Mouse (Mus musculus): Measurements from ENCODE around the gene Gfer. TPM values are rescaled to one million over a fixed set of nuclear protein-coding genes. Genes with fewer than 3 reads are reported as not detected.

Gfer gene
- 45.6 and 49.5 TPM in 2 replicates for polyA plus RNA-seq (2015; fragmentation: Nextera tagmentation; extraction: Ambion mirVana)

GRCm38 (mm10) chr17:24696011-24696697, at the start of gene Gfer, which contains the start of gene Noxo1:
Gfer (minus strand) TSS chr17:24696156.
Noxo1 (plus strand) TSS chr17:24696234.
- H3K27ac ChIP-seq = peak within 1 kb of the TSS; percentile 91
- under 1% methylated on average over 76 of the region's 76 CpGs for WGBS
- peaks cover 8% of the 10 kb centered on the region for H3K27me3 ChIP-seq
- H3K9me3 ChIP-seq (replicated peaks) = no peaks in the 10 kb centered on the region
- H3K9ac ChIP-seq = peak within 1 kb of the TSS; percentile 86
- peaks cover 40% of the 10 kb centered on the region for H3K36me3 ChIP-seq
- ATAC-seq (replicated peaks; ENCODE audit: low FRiP score) = peak; percentile 94
- H3K4me2 ChIP-seq = peak within 1 kb of the TSS; percentile 91
- H3K4me1 ChIP-seq = peaks cover 39% of the 10 kb centered on the region
- H3K4me3 ChIP-seq (replicated peaks) = peak within 1 kb of the TSS; percentile 85

- Histone ChIP-seq H3K27me3 (no peaks in the 10 kb centered on the region), H3K4me2 (no peak overlapping the region), H3K4me3 (replicated peaks) (no peak overlapping the region), H3K9me3 (replicated peaks) (no peaks in the 10 kb centered on the region), H3K36me3 (peaks cover 30% of the 10 kb centered on the region), H3K9ac (no peak overlapping the region), H3K27ac (no peak overlapping the region), H3K4me1 (peaks cover 12% of the 10 kb centered on the region)
- no peak for ATAC-seq (replicated peaks; ENCODE audit: low FRiP score)
- 70% methylated on average over 3 of the region's 3 CpGs for WGBS
Observed at GRCm38 (mm10) chr17:24744381-24744780, 48.4 kb upstream of the Gfer start.

DNA sequence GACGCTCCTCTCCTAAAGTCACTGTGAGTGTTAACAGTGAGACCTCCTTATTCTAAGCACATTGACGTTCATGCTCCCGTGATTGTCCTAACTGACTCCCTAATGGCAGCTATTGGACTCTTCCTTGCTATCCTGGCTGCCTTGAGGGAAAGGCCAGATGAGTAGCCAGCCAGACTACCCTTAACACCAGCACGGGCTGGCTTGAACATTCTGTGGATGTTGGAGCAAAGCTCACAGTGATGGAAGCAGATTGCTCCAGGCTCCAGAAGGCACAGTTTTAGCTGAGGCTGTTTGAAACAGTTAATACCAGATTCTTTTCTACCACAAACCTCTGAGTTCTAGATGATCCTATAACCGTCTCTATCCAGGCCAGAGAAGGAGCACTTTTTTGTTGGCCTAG, 47.9 kb upstream of the Gfer start:
- no peak for ATAC-seq (replicated peaks; ENCODE audit: low FRiP score)

DNA sequence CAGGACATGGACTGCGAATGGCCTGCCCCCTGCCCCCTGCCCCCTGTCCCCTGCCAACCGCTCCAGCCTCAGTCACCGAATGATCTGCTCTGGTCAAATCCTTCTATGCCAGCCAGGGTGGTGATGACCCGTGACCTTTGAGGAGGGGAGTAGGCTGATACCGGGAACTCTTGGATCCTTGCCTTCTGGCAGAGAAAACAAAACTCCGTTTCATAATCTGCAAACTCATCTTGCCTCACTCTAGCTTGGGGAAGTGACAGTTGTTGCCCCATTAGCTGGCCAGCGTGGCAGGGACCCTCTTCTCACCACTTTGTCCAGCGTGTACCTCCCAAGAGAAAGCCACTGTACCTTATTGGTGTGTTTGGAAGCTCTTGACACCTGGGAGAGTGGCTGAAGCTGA, 46.4 kb upstream of the Gfer start:
- no peak overlapping the region for H3K9ac ChIP-seq
- no peak overlapping the region for H3K4me2 ChIP-seq
- 65% methylated on average over 8 of the region's 8 CpGs for whole genome bisulfite sequencing
- H3K9me3 ChIP-seq (replicated peaks) = no peaks in the 10 kb centered on the region
- H3K36me3 ChIP-seq = peaks cover 31% of the 10 kb centered on the region
- H3K4me1 ChIP-seq = peaks cover 17% of the 10 kb centered on the region
- H3K27ac ChIP-seq = no peak overlapping the region
- H3K27me3 ChIP-seq = no peaks in the 10 kb centered on the region
- no peak for ATAC-seq (replicated peaks; ENCODE audit: low FRiP score)
- no peak overlapping the region for H3K4me3 ChIP-seq (replicated peaks)

More for the DNA sequence above, 47.9 kb upstream of the Gfer start:
- no peak overlapping the region for H3K9ac ChIP-seq
- H3K4me1 ChIP-seq = peaks cover 12% of the 10 kb centered on the region
- no peaks in the 10 kb centered on the region for H3K9me3 ChIP-seq (replicated peaks)
- no peak overlapping the region for H3K27ac ChIP-seq
- H3K27me3 ChIP-seq = no peaks in the 10 kb centered on the region
- peaks cover 31% of the 10 kb centered on the region for H3K36me3 ChIP-seq
- H3K4me2 ChIP-seq = no peak overlapping the region
- no peak overlapping the region for H3K4me3 ChIP-seq (replicated peaks)
- 79% methylated on average over 5 of the region's 5 CpGs for WGBS

- H3K9me3 ChIP-seq (replicated peaks) = no peaks in the 10 kb centered on the region
- peaks cover 31% of the 10 kb centered on the region for H3K36me3 ChIP-seq
- no peak overlapping the region for H3K4me2 ChIP-seq
- H3K27ac ChIP-seq = no peak overlapping the region
- H3K9ac ChIP-seq = no peak overlapping the region
- no peaks in the 10 kb centered on the region for H3K27me3 ChIP-seq
- peaks cover 18% of the 10 kb centered on the region for H3K4me1 ChIP-seq
- no peak for ATAC-seq (replicated peaks; ENCODE audit: low FRiP score)
- WGBS = 85% methylated on average over 8 of the region's 8 CpGs
- no peak overlapping the region for H3K4me3 ChIP-seq (replicated peaks)
Observed at GRCm38 (mm10) chr17:24739926-24740325, 44.0 kb upstream of the Gfer start.

- Histone ChIP-seq H3K27me3 (no peaks in the 10 kb centered on the region), H3K36me3 (peaks cover 31% of the 10 kb centered on the region), H3K4me1 (peaks cover 18% of the 10 kb centered on the region), H3K27ac (no peak overlapping the region), H3K4me2 (no peak overlapping the region), H3K9me3 (replicated peaks) (no peaks in the 10 kb centered on the region), H3K4me3 (replicated peaks) (no peak overlapping the region), H3K9ac (no peak overlapping the region)
- no peak for ATAC-seq (replicated peaks; ENCODE audit: low FRiP score)
- 76% methylated on average over 4 of the region's 4 CpGs for WGBS
Observed at GRCm38 (mm10) chr17:24738238-24738637, 42.3 kb upstream of the Gfer start.

DNA sequence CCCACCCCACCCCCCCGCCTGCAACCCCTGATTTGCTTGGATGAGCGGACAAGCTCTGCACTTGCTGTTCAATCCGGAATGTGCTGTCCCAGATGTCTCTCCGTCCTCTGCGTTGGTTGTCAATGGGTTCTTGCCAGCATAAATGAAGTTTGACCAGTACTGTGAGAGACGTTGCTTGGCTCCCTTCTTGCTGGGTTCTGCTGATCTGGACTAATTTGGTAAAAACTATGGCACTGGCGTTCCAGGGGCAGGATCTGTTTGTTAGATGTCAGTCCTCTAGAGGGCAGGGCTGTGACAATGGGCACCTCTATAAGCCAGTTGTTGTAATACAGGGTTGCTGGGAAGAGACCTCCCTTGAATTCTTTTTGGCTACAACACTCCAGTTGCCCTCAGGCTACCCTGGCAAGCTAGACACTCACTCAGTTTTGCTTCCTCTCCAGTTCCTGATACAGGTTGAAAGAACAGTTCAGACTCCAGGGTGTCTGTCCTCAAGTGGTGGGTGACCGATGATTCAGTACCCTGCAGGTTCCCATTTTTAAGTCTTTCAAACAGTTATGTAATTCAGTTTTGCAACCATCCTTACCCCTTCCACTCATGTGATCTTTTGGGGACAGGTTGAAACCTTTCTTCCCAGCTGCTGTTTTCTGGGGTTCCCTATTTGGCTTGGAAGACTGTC, 41.3 kb upstream of the Gfer start:
- H3K4me3 ChIP-seq (replicated peaks) = peak overlapping the region; percentile 68
- 24% methylated on average over 8 of the region's 8 CpGs for WGBS
- H3K9ac ChIP-seq = peak overlapping the region; percentile 66
- no peaks in the 10 kb centered on the region for H3K27me3 ChIP-seq
- ATAC-seq (replicated peaks; ENCODE audit: low FRiP score) = no peak
- H3K27ac ChIP-seq = 0 out of 2 replicates have a peak overlapping the region, but pooled peaks have one; percentile 81
- peak overlapping the region; percentile 87 for H3K4me2 ChIP-seq
- peaks cover 24% of the 10 kb centered on the region for H3K36me3 ChIP-seq
- no peaks in the 10 kb centered on the region for H3K9me3 ChIP-seq (replicated peaks)
- peaks cover 18% of the 10 kb centered on the region for H3K4me1 ChIP-seq

GRCm38 (mm10) chr17:24736330-24737051, 40.5 kb upstream of the Gfer start, which contains the start of gene Msrb1:
Msrb1 (plus strand) TSS chr17:24736642.
- Histone ChIP-seq H3K36me3 (peaks cover 18% of the 10 kb centered on the region), H3K4me1 (peaks cover 18% of the 10 kb centered on the region), H3K4me3 (replicated peaks) (peak within 1 kb of the TSS; percentile 68), H3K27ac (peak within 1 kb of the TSS; percentile 81), H3K9me3 (replicated peaks) (no peaks in the 10 kb centered on the region), H3K27me3 (no peaks in the 10 kb centered on the region), H3K9ac (peak within 1 kb of the TSS; percentile 66), H3K4me2 (peak within 1 kb of the TSS; percentile 87)
- ATAC-seq (replicated peaks; ENCODE audit: low FRiP score) = peak; percentile 96
- 1% methylated on average over 29 of the region's 29 CpGs for WGBS

DNA sequence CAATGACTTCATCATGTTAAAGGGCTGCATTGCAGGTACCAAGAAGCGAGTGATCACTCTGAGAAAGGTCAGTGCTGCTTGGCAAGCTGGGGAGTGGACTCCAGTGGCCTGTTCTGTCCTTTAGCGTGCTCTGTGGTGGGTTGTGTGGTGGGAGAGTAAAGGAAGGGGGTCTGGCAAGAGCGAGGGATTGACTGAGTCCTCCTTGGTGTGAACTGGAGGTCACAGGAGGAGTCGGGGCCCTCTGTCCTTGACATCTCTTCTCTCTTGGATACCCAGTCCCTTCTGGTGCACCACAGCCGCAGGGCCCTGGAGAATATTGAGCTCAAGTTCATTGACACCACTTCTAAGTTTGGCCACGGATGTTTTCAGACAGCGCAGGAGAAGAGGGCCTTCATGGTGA, 39.5 kb upstream of the Gfer start:
- H3K4me3 ChIP-seq (replicated peaks) = no peak overlapping the region
- WGBS = 87% methylated on average over 7 of the region's 7 CpGs
- no peak overlapping the region for H3K9ac ChIP-seq
- H3K36me3 ChIP-seq = peaks cover 10% of the 10 kb centered on the region
- no peaks in the 10 kb centered on the region for H3K9me3 ChIP-seq (replicated peaks)
- H3K4me1 ChIP-seq = peaks cover 18% of the 10 kb centered on the region
- H3K27ac ChIP-seq = peak overlapping the region; percentile 71
- no peak for ATAC-seq (replicated peaks; ENCODE audit: low FRiP score)
- H3K4me2 ChIP-seq = peak overlapping the region; percentile 87; the same call in 1 of the 2 replicates
- no peaks in the 10 kb centered on the region for H3K27me3 ChIP-seq

GRCm38 (mm10) chr17:24734513-24734912, 38.6 kb upstream of the Gfer start:
- Histone ChIP-seq H3K9ac (no peak overlapping the region), H3K27me3 (no peaks in the 10 kb centered on the region), H3K4me1 (peaks cover 18% of the 10 kb centered on the region), H3K27ac (no peak overlapping the region), H3K4me2 (no peak overlapping the region), H3K9me3 (replicated peaks) (no peaks in the 10 kb centered on the region), H3K36me3 (peaks cover 2% of the 10 kb centered on the region; the same call in 1 of the 2 replicates), H3K4me3 (replicated peaks) (no peak overlapping the region)
- no peak for ATAC-seq (replicated peaks; ENCODE audit: low FRiP score)
- 87% methylated on average over 1 of the region's 1 CpGs for WGBS

- H3K9ac ChIP-seq = no peak overlapping the region
- no peak overlapping the region for H3K4me3 ChIP-seq (replicated peaks)
- ATAC-seq (replicated peaks; ENCODE audit: low FRiP score) = no peak
- no peaks in the 10 kb centered on the region for H3K27me3 ChIP-seq
- no peak overlapping the region for H3K27ac ChIP-seq
- no peaks in the 10 kb centered on the region for H3K9me3 ChIP-seq (replicated peaks)
- no peak overlapping the region for H3K4me2 ChIP-seq
- peaks cover 18% of the 10 kb centered on the region for H3K4me1 ChIP-seq
- WGBS = 87% methylated on average over 21 of the region's 21 CpGs
- H3K36me3 ChIP-seq = no peaks in the 10 kb centered on the region
Observed at GRCm38 (mm10) chr17:24733434-24734050, 37.6 kb upstream of the Gfer start.
